Mouse (Mus musculus) heart, embryonic 10.5 days (tissue): Measurements from ENCODE around the gene Apba1. TPM values are rescaled to one million over a fixed set of nuclear protein-coding genes. Genes with fewer than 3 reads are reported as not detected.

ENCODE experiments used
- DNase-seq: peaks from one replicate; pipeline ENCODE4 v3.0.0-alpha.2; 2017; ENCODE audit warnings: low spot score
- H3K27ac ChIP-seq: fragments of 300-500 bp; sonication (generic); 2 replicates; pipeline ENCODE4 v1.5.1; 2016; ENCODE audit warnings: mild to moderate bottlenecking
- H3K27me3 ChIP-seq: fragments of 300-500 bp; sonication (generic); 2 replicates; pipeline ENCODE4 v1.6.1; 2016; ENCODE audit warnings: mild to moderate bottlenecking; ENCODE audit not compliant: poor library complexity, insufficient read depth, severe bottlenecking
- H3K36me3 ChIP-seq: fragments of 300-500 bp; sonication (generic); 2 replicates; pipeline ENCODE4 v1.6.1; 2016; ENCODE audit warnings: mild to moderate bottlenecking, moderate library complexity
- H3K4me1 ChIP-seq: fragments of 300-500 bp; sonication (generic); 2 replicates; pipeline ENCODE4 v1.6.1; 2016; ENCODE audit warnings: mild to moderate bottlenecking
- H3K4me3 ChIP-seq: fragments of 300-500 bp; sonication (generic); 2 replicates; pipeline ENCODE4 v1.5.1; 2016; ENCODE audit warnings: mild to moderate bottlenecking, moderate library complexity
- H3K9me3 ChIP-seq: fragments of 300-500 bp; sonication (generic); 2 replicates; pipeline ENCODE4 v1.6.1; 2016; ENCODE audit warnings: mild to moderate bottlenecking, moderate library complexity
- WGBS: fragments of 180-500 bp; shearing (Covaris S2); methylation state at CpG from one replicate; pipeline ENCODE4 v1.1.7; 2016; 5-methylcytosine and 5-hydroxymethylcytosine counted together
- polyA plus RNA-seq: library from polyadenylated mRNA; unstranded; fragments of >200 nt; fragmentation: Nextera tagmentation; extraction: Ambion mirVana; gene quantifications from 2 replicates; pipeline ENCODE4 v1.2.1, GENCODE M21; 2016

The Apba1 gene
- polyA plus RNA-seq, 1 experiment from 2014 or later: 0.28 TPM

DNA sequence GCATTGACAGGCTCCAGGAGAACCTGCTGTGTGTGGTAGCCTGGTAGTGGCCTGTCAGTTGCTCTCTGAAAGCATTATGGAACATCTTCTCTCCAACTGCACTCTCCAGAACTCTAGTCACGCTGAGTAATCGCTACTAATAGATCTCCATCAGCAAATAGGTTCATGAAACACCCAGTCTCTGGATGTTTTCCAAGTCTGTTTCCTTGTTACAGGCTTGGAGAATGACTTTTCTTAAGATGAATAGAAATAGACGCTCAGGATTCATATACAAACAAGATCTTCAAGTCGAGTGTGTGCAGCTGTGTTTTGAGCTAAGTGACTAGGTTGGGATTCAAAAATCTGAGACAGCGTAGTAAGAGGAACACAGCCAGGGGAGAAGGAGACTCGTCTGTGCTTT is 165.4 kb downstream of the Apba1 start:
- WGBS: 78% methylated on average over 6 of the region's 6 CpGs
- Histone ChIP-seq H3K9me3 (no peaks in the 10 kb centered on the region), H3K4me1 (peaks cover 9% of the 10 kb centered on the region; the same call in 1 of the 2 replicates), H3K27me3 (no peaks in the 10 kb centered on the region; the same call in 1 of the 2 replicates), H3K36me3 (no peaks in the 10 kb centered on the region), H3K4me3 (no peak overlapping the region), H3K27ac (no peak overlapping the region)
- DNase-seq: no peak

DNA sequence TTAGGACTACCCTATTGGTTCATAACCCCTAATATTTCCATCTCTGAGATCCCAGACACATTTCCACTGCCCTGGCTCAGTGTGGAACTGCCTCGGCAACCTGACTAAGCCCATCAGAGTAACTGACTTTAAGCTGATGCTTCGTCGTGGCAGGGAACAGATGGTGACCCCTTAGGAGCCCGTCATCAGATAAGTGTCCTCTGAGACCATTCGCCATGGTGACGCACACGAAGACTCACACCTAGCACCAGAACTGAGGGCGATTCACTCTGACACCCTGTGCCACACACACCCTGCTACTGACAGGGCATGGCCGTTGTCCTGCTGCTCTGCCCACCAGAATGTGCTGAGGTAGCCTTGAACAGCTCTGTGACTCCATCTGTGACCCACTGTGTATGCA is 166.1 kb downstream of the Apba1 start:
- Histone ChIP-seq H3K36me3 (no peaks in the 10 kb centered on the region), H3K9me3 (no peaks in the 10 kb centered on the region), H3K27ac (no peak overlapping the region), H3K27me3 (no peaks in the 10 kb centered on the region), H3K4me3 (no peak overlapping the region), H3K4me1 (peaks cover 9% of the 10 kb centered on the region; the same call in 1 of the 2 replicates)
- 76% methylated on average over 9 of the region's 9 CpGs for WGBS
- no peak for DNase-seq

DNA sequence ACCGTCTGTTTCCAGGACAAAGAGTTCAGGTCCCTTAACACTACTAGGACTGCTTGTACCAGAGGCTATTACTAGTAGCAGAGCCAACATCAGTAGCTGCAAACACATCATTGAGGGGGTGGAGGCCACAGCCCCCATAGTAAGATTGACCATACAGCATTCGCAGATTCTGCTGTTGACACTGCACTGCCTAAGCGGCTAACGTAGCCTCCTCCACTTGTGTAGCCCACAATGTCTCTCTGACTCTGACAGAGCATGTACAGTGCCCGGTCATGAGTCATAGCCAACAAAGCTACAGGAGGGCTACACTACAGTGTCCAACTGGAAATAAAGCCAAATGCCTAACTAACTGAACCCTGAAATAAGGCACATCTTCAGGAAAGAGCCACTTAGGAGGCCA is 166.9 kb downstream of the Apba1 start:
- H3K27ac ChIP-seq: no peak overlapping the region
- H3K4me3 ChIP-seq: no peak overlapping the region
- no peaks in the 10 kb centered on the region for H3K9me3 ChIP-seq
- 86% methylated on average over 5 of the region's 5 CpGs for WGBS
- no peaks in the 10 kb centered on the region for H3K27me3 ChIP-seq
- no peaks in the 10 kb centered on the region for H3K36me3 ChIP-seq
- H3K4me1 ChIP-seq: peaks cover 6% of the 10 kb centered on the region; the same call in 1 of the 2 replicates
- no peak for DNase-seq

DNA sequence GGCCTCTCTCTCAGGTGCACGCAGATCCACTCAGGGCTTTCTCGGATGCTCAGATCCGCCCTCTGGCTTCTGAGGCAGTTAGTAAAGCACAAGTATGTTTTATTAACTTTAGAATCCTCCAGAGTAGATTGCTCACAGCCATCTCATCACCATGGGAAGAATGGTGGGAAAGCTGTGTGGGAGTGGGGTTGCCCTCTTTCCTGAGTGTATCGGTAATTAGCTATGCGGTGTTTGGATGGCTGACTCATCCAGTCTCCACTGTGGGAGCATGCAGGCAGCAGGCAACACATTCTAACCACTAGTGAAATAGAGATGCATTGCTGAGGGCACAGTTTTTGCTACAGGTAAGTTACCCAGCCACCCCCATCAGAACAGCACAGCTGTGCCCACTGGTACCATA is 172.1 kb downstream of the Apba1 start:
- no peak for DNase-seq
- WGBS: 83% methylated on average over 5 of the region's 5 CpGs
- Histone ChIP-seq H3K9me3 (peaks cover 7% of the 10 kb centered on the region), H3K27me3 (no peaks in the 10 kb centered on the region), H3K4me1 (no peaks in the 10 kb centered on the region), H3K36me3 (peaks cover 6% of the 10 kb centered on the region), H3K27ac (no peak overlapping the region), H3K4me3 (no peak overlapping the region)

DNA sequence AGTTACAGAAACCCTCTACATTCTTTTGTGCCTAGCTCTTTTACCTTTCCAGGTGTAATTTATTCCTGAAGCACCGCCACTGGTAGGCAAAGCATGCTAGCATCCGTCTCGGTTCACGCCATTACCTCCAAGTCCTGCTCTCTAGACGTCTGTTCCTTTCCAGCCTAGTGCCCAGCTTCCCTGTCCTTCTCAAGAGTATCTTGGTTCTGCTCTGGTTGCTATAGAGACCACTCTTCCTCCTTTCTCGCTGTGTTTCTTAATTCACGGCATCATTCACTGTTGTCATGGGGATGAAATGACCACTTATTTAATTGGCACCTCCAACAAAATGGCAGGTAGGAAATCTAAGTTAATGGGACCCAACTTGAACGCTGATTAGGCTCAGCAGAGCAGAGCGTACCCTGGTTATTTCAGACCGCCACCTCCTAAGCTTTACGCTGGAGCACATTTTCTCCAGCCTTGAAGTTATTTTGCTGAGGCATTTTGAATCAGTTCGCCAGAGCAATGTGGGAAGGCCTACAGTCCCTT is 182.8 kb downstream of the Apba1 start:
- Histone ChIP-seq H3K9me3 (no peaks in the 10 kb centered on the region), H3K4me1 (peaks cover 9% of the 10 kb centered on the region; the same call in 1 of the 2 replicates), H3K27me3 (no peaks in the 10 kb centered on the region), H3K27ac (no peak overlapping the region), H3K36me3 (no peaks in the 10 kb centered on the region), H3K4me3 (no peak overlapping the region)
- 84% methylated on average over 12 of the region's 12 CpGs for WGBS
- DNase-seq: peak; percentile 36

DNA sequence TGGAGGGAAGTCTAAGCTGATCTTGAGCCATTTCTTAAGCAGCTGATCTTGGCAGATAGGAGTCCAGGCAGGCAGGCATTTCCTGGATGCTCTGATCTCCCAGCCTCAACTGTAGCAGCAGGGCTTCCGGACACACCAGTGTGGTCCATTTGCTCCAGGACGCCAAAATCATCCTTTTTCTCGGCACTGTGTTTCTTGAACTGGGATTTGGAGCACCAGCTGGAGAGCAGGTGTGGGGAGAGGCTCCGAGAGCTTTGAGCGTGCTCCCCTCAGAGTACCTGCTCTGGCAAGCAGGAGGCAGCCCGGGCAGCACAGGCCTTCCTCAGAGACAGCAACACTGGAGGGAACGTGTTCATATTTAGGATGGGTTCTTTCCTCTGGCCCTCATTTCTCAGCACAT is 184.2 kb downstream of the Apba1 start:
- H3K36me3 ChIP-seq: no peaks in the 10 kb centered on the region
- peak; percentile 50 for DNase-seq
- peaks cover 5% of the 10 kb centered on the region; the same call in 1 of the 2 replicates for H3K27me3 ChIP-seq
- H3K4me1 ChIP-seq: peaks cover 14% of the 10 kb centered on the region; the same call in 1 of the 2 replicates
- no peaks in the 10 kb centered on the region for H3K9me3 ChIP-seq
- H3K4me3 ChIP-seq: no peak overlapping the region
- H3K27ac ChIP-seq: no peak overlapping the region
- WGBS: 86% methylated on average over 7 of the region's 7 CpGs

DNA sequence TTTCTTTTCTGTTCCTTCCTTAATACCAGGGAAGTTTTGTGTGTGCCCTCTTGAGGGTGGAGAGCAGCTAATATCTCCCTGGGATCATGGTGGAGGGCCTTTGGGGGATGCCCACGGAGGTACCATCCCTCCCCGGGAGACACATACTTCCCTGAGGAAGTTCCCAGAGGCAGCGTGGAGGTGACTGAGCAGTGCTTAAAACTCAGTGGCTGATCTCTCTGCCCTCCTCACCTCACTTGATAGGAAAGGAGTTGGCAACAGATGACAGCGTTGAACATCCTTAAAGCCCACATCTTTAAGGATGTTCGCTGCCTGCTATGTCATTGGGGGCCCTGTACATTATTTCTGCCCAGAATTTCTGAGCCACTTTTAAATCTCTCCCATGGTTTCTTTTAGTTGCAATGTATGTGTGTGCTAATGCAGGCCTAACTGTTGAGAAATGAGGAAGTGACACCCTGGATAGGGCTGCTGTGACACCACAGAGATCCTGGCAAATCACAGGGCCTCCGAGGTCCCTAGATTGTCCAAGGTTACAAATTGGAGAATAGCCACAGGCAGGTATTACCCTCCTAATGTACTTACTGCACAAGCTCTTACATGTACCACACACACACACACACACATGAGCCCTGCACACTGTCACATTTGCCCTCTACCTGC is 187.5 kb downstream of the Apba1 start:
- no peaks in the 10 kb centered on the region for H3K9me3 ChIP-seq
- no peaks in the 10 kb centered on the region for H3K36me3 ChIP-seq
- peaks cover 12% of the 10 kb centered on the region for H3K27me3 ChIP-seq
- H3K4me1 ChIP-seq: peaks cover 20% of the 10 kb centered on the region
- H3K27ac ChIP-seq: no peak overlapping the region
- peak; percentile 54 for DNase-seq
- 78% methylated on average over 6 of the region's 6 CpGs for WGBS
- H3K4me3 ChIP-seq: no peak overlapping the region

DNA sequence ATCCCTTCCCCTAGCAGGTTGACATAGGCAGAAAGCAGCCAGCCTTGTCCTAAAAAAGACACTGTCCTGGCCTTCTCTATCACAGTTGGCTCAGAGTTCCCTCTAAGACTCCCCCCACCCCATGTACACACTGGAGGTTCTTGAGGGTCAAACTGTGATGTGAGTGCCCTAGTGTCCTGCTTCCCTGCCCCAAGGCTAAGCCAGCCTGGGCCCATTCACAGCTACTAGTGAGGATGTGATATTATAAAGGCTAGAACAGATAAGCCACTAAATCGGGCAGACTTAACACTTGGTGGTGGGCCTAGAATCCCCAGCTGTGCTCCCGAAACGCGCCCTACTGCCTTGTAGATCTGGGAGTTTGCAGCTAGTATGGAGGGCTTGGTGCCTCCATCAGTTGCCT is 188.1 kb downstream of the Apba1 start:
- 55% methylated on average over 4 of the region's 4 CpGs for WGBS
- DNase-seq: no peak
- H3K27ac ChIP-seq: no peak overlapping the region

DNA sequence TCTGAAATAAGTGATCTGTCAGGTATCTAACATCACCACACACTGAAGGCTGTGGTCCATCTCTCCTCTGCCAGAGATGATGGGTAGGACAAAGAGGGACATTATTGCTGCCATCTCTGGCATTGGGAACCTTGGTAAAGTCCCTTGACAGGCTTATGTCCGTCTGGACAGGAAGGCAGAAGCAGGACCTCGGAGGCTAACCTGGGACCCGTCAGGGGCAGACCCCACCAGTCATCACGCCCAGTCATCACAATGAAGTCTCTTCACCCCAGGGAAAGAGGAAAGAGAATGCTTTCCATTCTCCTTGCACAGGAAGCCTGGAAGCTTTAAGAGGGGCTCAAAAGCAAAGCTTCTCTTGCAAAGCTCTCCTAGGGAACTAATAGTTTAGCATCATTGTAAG is 189.2 kb downstream of the Apba1 start:
- Histone ChIP-seq H3K36me3 (no peaks in the 10 kb centered on the region), H3K4me1 (peaks cover 13% of the 10 kb centered on the region), H3K27ac (no peak overlapping the region), H3K4me3 (no peak overlapping the region), H3K9me3 (no peaks in the 10 kb centered on the region), H3K27me3 (peaks cover 12% of the 10 kb centered on the region)
- WGBS: 49% methylated on average over 4 of the region's 4 CpGs
- DNase-seq: peak; percentile 67

More for the DNA sequence above, 188.1 kb downstream of the Apba1 start:
- H3K4me1 ChIP-seq: peaks cover 20% of the 10 kb centered on the region
- H3K9me3 ChIP-seq: no peaks in the 10 kb centered on the region
- H3K4me3 ChIP-seq: no peak overlapping the region
- peaks cover 12% of the 10 kb centered on the region for H3K27me3 ChIP-seq
- no peaks in the 10 kb centered on the region for H3K36me3 ChIP-seq

DNA sequence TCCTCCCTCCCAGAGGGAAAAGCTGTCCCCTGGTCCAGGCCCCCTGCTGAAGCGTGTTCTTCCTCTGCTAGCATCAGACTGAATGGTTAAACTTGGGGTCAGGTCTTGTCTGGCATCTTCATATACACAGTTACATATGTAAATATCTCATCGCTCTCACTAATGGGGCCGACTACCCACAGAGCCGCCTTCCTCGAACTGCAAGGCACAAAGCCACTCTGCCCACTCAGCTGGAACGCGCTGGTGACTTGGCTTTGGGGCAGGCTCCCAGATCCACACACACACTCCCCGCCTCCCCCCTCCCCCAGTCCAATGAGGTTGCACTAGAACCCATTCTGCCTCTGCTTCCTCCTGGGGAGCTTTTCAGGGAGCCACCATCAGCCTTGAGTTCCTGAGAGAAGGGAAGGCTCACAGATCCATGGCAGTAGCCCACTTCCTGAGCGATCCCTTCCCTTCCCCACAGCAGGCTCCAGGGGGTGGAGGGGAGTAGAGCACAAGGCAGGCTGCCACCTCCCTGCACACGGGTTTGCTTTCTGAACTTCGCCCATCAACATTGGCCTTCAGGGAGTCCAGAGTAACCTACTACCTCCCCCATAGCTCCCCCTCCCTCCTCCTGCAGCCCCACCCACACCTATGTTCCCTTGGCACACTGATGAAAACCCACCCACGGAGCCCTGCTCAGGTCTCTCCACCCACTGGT is 189.8 kb downstream of the Apba1 start:
- Histone ChIP-seq H3K4me3 (no peak overlapping the region), H3K4me1 (peaks cover 12% of the 10 kb centered on the region), H3K27me3 (peaks cover 12% of the 10 kb centered on the region), H3K36me3 (no peaks in the 10 kb centered on the region), H3K9me3 (no peaks in the 10 kb centered on the region), H3K27ac (no peak overlapping the region)
- DNase-seq: peak; percentile 30
- 49% methylated on average over 12 of the region's 12 CpGs for WGBS

DNA sequence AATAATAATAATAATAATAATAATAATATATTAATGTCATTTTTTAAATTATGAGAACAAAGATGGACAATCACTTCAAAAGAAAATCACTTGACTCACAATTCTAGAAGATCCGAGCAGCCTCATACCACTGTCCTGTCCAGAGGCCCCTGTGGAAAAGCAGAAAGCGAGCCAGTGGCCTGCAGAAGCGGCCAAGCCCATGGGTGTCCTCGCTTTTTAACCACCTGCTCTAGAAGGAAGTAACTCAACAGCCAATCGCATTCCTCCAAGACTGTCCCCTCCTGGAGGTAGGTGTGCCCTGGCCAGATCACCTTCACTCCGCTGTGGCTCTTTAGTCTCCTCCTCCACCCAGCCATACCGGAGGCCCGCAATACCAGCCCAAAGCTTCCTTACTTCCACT is 196.8 kb downstream of the Apba1 start:
- H3K9me3 ChIP-seq: no peaks in the 10 kb centered on the region
- no peaks in the 10 kb centered on the region for H3K36me3 ChIP-seq
- peaks cover 34% of the 10 kb centered on the region for H3K4me1 ChIP-seq
- 0 out of 2 replicates have a peak, but pooled peaks cover 7% of the 10 kb centered on the region for H3K27me3 ChIP-seq
- DNase-seq: no peak
- no peak overlapping the region for H3K4me3 ChIP-seq
- WGBS: 73% methylated on average over 8 of the region's 8 CpGs
- peak overlapping the region; percentile 65 for H3K27ac ChIP-seq

DNA sequence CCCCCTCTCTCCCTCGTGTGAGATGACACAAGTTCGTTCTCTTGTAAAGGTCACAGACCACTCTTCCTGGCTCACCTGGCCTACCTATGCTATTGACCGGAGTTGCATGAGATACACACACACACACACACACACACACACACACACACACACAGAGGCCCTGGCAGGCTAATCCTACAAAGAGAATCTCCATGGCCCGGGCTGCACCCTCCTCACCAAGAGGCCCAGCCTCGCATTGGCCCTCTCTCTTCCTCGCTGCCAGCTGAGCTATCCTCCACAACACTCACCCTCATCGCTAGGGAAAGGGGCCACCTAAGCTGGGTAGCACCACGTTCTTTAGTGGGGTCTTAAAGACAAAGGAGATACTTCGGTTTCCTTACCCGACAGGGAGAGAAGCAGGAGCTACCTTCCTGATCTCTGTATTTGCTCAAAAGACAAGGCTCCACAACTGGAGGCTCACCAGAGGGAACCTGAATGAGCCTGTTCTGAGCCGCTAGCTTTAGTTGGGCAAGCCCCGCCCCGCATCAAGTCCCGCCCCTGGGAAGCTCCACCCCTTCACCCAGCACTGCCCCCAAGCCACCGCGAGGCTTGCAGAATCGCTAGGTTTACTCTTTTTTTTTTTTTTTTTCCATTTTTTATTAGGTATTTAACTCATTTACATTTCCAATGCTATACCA is 197.8 kb downstream of the Apba1 start:
- WGBS: 36% methylated on average over 17 of the region's 17 CpGs
- H3K9me3 ChIP-seq: no peaks in the 10 kb centered on the region
- H3K4me1 ChIP-seq: peaks cover 37% of the 10 kb centered on the region
- DNase-seq: no peak
- 0 out of 2 replicates have a peak, but pooled peaks cover 7% of the 10 kb centered on the region for H3K27me3 ChIP-seq
- no peaks in the 10 kb centered on the region for H3K36me3 ChIP-seq
- peak overlapping the region; percentile 10; the same call in 1 of the 2 replicates for H3K4me3 ChIP-seq
- peak overlapping the region; percentile 65 for H3K27ac ChIP-seq

DNA sequence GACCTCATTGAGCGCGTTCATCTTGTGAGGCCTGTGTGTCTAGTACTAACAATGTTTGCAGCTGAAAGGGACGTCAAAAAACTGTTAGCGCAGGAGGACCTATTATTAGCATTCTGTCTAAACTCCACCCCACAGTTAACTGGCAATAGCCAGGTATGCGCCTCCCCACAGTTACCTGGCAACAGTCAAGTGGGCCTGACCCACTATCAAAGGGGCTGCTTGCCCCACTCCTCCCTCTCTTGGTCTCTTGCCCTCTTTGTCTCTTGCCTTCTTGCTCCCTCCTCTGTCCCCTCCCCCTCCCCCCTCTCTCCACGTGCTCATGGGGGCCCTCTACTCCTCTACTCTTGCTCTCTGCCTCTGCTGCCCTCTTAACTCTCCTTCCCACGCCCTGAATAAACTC is 198.9 kb downstream of the Apba1 start:
- H3K4me1 ChIP-seq: peaks cover 40% of the 10 kb centered on the region
- WGBS: 56% methylated on average over 7 of the region's 7 CpGs
- peak overlapping the region; percentile 38; the same call in 1 of the 2 replicates for H3K27ac ChIP-seq
- H3K36me3 ChIP-seq: no peaks in the 10 kb centered on the region
- H3K9me3 ChIP-seq: no peaks in the 10 kb centered on the region
- DNase-seq: no peak
- 0 out of 2 replicates have a peak, but pooled peaks cover 7% of the 10 kb centered on the region for H3K27me3 ChIP-seq
- no peak overlapping the region for H3K4me3 ChIP-seq
